Comparison of ENCODE assay signal across 27 mouse cellular contexts in genomic region chr12:8244746-8245145, GRCm38 (mm10). TPM values are rescaled to one million over a fixed set of nuclear protein-coding genes. Genes with fewer than 3 reads are reported as not detected.
DNase-seq lines count a peak whose midpoint lies in the region; ATAC-seq and TF ChIP-seq lines count a peak whose summit lies in the region.
"Had no signal": no experiment of that assay in that cellular context is flagged by ENCODE, and none has a peak within 500 bp of the region (broad histone marks: within the 10 kb centered on the region; RNA-seq: fewer than 3 reads in every experiment).

No protein-coding gene starts in this region.

- peak overlapping the region; percentile 18 for H3K4me3 ChIP-seq in lung, adult 2 months (replicated peaks; ENCODE audit: extremely low read depth, low read depth, low read length)
- H3K4me3 ChIP-seq in lung, postnatal 0 days (ENCODE audit: low read depth, low read length) = peak overlapping the region; percentile 23
- H3K4me3 ChIP-seq: forebrain, embryonic 10.5 days; forebrain, embryonic 13.5 days; heart, adult 2 months; heart, embryonic 10.5 days; heart, embryonic 13.5 days had no signal

- H3K9me3 ChIP-seq in lung, postnatal 0 days (ENCODE audit: low read length) = no peaks in the 10 kb centered on the region
- H3K9me3 ChIP-seq: forebrain, embryonic 10.5 days; forebrain, embryonic 13.5 days; heart, embryonic 10.5 days; heart, embryonic 13.5 days had no signal

- peak overlapping the region; percentile 37 for H3K4me2 ChIP-seq in lung, postnatal 0 days (replicated peaks; ENCODE audit: low read depth, low read length)
- H3K4me2 ChIP-seq: forebrain, embryonic 13.5 days; heart, embryonic 13.5 days; hindbrain, embryonic 14.5 days had no signal

- no peaks in the 10 kb centered on the region for H3K27me3 ChIP-seq in lung, postnatal 0 days (replicated peaks; ENCODE audit: insufficient read depth, low read length)
- H3K27me3 ChIP-seq: forebrain, embryonic 13.5 days; heart, embryonic 13.5 days had no signal

- peak; percentile 54; the same call in 1 of the 2 replicates for TF ChIP-seq EP300 in lung, postnatal 0 days (IDR thresholded peaks at IDR 0.05)

- H3K27ac ChIP-seq in lung, postnatal 0 days (ENCODE audit: low read length) = no peak overlapping the region
- H3K27ac ChIP-seq: forebrain, embryonic 10.5 days; forebrain, embryonic 13.5 days; heart, adult 2 months; heart, embryonic 10.5 days; heart, embryonic 13.5 days; hindbrain, embryonic 14.5 days; hindbrain, postnatal 0 days had no signal

- TF ChIP-seq CTCF in lung, adult 2 months (IDR thresholded peaks at IDR 0.05; ENCODE audit: insufficient read depth, low read length) = no peak
- no peak for TF ChIP-seq CTCF in lung, postnatal 0 days (IDR thresholded peaks at IDR 0.05)

- no peak overlapping the region for H3K9ac ChIP-seq in lung, postnatal 0 days (replicated peaks; ENCODE audit: low read depth)
- H3K9ac ChIP-seq: forebrain, embryonic 13.5 days; heart, embryonic 13.5 days; hindbrain, embryonic 14.5 days had no signal

- H3K36me3 ChIP-seq in lung, postnatal 0 days (ENCODE audit: insufficient read depth, low read length) = no peaks in the 10 kb centered on the region
- H3K36me3 ChIP-seq: forebrain, embryonic 10.5 days had no signal

- ATAC-seq in lung, postnatal 0 days = peak; percentile 84
- ATAC-seq: activated CD4-positive, CD25-positive, alpha-beta regulatory T cell, adult 4 months; forebrain, embryonic 13.5 days; forebrain, embryonic 16.5 days; hindbrain, postnatal 0 days had no signal

- H3K4me1 ChIP-seq in lung, adult 2 months (ENCODE audit: control insufficient read depth, insufficient read depth, low read length) = no peaks in the 10 kb centered on the region; the same call in 1 of the 2 replicates
- H3K4me1 ChIP-seq in lung, postnatal 0 days (ENCODE audit: insufficient read depth, low read depth, low read length) = no peaks in the 10 kb centered on the region
- H3K4me1 ChIP-seq: forebrain, embryonic 13.5 days had no signal

- no peak for TF ChIP-seq POLR2A in lung, adult 2 months (IDR thresholded peaks at IDR 0.05; ENCODE audit: borderline replicate concordance, extremely low read depth, low read depth, low read length)

- DNase-seq in adrenal gland, adult (ENCODE audit: inconsistent age in 2 of 2, low spot score in 1 of 2) = peak; percentile 14 to 49
- no peak for DNase-seq in adrenal gland, adult 8-10 months
- DNase-seq in lung, adult 2 months = peak; percentile 28
- no peak for DNase-seq in lung, postnatal 14 days
- peak; percentile 63 for DNase-seq in lung, postnatal 0 days (ENCODE audit: low spot score)
- peak; percentile 38 for DNase-seq in lung, postnatal 36 days
- DNase-seq in frontal cortex, postnatal 25 days (ENCODE audit: low spot score in 2 of 2) = no peak
- DNase-seq in urinary bladder, postnatal 4 days (ENCODE audit: low spot score in 2 of 2) = no peak
- DNase-seq: cerebellum, adult 18-20 months; cerebellum, adult 9-10 months; cerebellum, postnatal 14 days; gastrocnemius, postnatal 25 days; heart, adult 2 months; heart, postnatal 14 days; heart, postnatal 4 days had no signal

- WGBS in lung, adult 2 months = 35% methylated on average over 4 of the region's 4 CpGs
- WGBS in lung, postnatal 0 days = 25% methylated on average over 4 of the region's 4 CpGs

RNA-seq across cellular contexts. Expression of gene Ldah, which starts 36.8 kb away (rescaled TPM):
- total RNA-seq in adrenal gland, adult 8-10 months (2022) = 10 to 100 TPM; 42.4 to 54.9 (median 45.4) TPM
- polyA plus RNA-seq in lung, adult 2 months (2012; rRNA removed) = 19.6 and 33.1 TPM in 2 replicates
- 45.5 and 50.3 TPM in 2 replicates for polyA plus RNA-seq in lung, postnatal 0 days (2015; fragmentation: Nextera tagmentation; extraction: Ambion mirVana)

RNA-seq across cellular contexts. Expression of gene Gdf7, which starts 57.0 kb away (rescaled TPM):
- total RNA-seq in adrenal gland, adult 8-10 months (2022) = under 1 TPM in 1 of 4 experiments, not detected in 3; 0.23 TPM
- 0.24 and 0.25 TPM in 2 replicates for polyA plus RNA-seq in lung, adult 2 months (2012; rRNA removed)
- polyA plus RNA-seq in lung, postnatal 0 days (2015; fragmentation: Nextera tagmentation; extraction: Ambion mirVana) = not detected in 2 replicates
- total RNA-seq: adrenal gland, adult 18-20 months; adrenal gland, postnatal 36 days; gastrocnemius, adult 8-10 months; gastrocnemius, postnatal 25 days had no signal
- polyA plus RNA-seq: activated CD4-positive, CD25-positive, alpha-beta regulatory T cell, adult 4 months; forebrain, embryonic 10.5 days; forebrain, embryonic 13.5 days; forebrain, embryonic 16.5 days; heart, embryonic 13.5 days; heart, embryonic 16.5 days had no signal

Comparison
In these comparisons a context has a peak if more than half of its experiments do, and no peak if none do; other contexts are left out.
1. DNase-seq: peak in adrenal gland, adult (2 of 2), lung, adult 2 months (single experiment), lung, postnatal 0 days (single experiment) and lung, postnatal 36 days (single experiment); none in adrenal gland, adult 8-10 months (single experiment), lung, postnatal 14 days (single experiment), frontal cortex, postnatal 25 days (0 of 2) and urinary bladder, postnatal 4 days (0 of 2).